Mouse (Mus musculus): ENCODE measurements at regions not wholly inside any gene's neighbourhood (a gene's known extent, or its start where the extent isn't known, plus 50 kb on each side); places are given as distances from the start of the nearest gene placed in this dataset.

- H3K4me1 ChIP-seq (ENCODE audit: control insufficient read depth, insufficient read depth, low read length) = no peaks in the 10 kb centered on the region
- no peak overlapping the region for H3K9ac ChIP-seq (ENCODE audit: low read depth, low read length)
- no peaks in the 10 kb centered on the region for H3K36me3 ChIP-seq (ENCODE audit: control insufficient read depth, insufficient read depth, low read length)
- ATAC-seq (replicated peaks; ENCODE audit: insufficient number of reproducible peaks, low FRiP score, low TSS enrichment) = no peak
- 80% methylated on average over 4 of the region's 4 CpGs for WGBS (ENCODE audit: insufficient replicate concordance)
- no peaks in the 10 kb centered on the region for H3K27me3 ChIP-seq (ENCODE audit: control insufficient read depth, insufficient read depth, low read length)
- H3K4me2 ChIP-seq = no peak overlapping the region
- H3K4me3 ChIP-seq (ENCODE audit: low read depth, low read length) = no peak overlapping the region
- H3K27ac ChIP-seq (ENCODE audit: low read depth, low read length) = no peak overlapping the region
- no peaks in the 10 kb centered on the region for H3K9me3 ChIP-seq (replicated peaks; ENCODE audit: control insufficient read depth, low read length)
Measured at GRCm38 (mm10) chr2:8809609-8810008, 1071.4 kb upstream of the 4930412O13Rik start.

GRCm38 (mm10) chr2:8818127-8818526 is 1062.9 kb upstream of the 4930412O13Rik start:
- no peak overlapping the region for H3K4me3 ChIP-seq (ENCODE audit: low read depth, low read length)
- H3K9me3 ChIP-seq (replicated peaks; ENCODE audit: control insufficient read depth, low read length) = no peaks in the 10 kb centered on the region
- H3K27ac ChIP-seq (ENCODE audit: low read depth, low read length) = no peak overlapping the region
- no peaks in the 10 kb centered on the region for H3K27me3 ChIP-seq (ENCODE audit: control insufficient read depth, insufficient read depth, low read length)
- ATAC-seq (replicated peaks; ENCODE audit: insufficient number of reproducible peaks, low FRiP score, low TSS enrichment) = no peak
- no peaks in the 10 kb centered on the region for H3K4me1 ChIP-seq (ENCODE audit: control insufficient read depth, insufficient read depth, low read length)
- H3K9ac ChIP-seq (ENCODE audit: low read depth, low read length) = no peak overlapping the region
- WGBS (ENCODE audit: insufficient replicate concordance) = 49% methylated on average over 5 of the region's 5 CpGs
- no peak overlapping the region for H3K4me2 ChIP-seq
- H3K36me3 ChIP-seq (ENCODE audit: control insufficient read depth, insufficient read depth, low read length) = no peaks in the 10 kb centered on the region

GRCm38 (mm10) chr2:8825406-8825805 is 1055.6 kb upstream of the 4930412O13Rik start:
- Histone ChIP-seq H3K36me3 (ENCODE audit: control insufficient read depth, insufficient read depth, low read length) (no peaks in the 10 kb centered on the region), H3K27ac (ENCODE audit: low read depth, low read length) (no peak overlapping the region), H3K27me3 (ENCODE audit: control insufficient read depth, insufficient read depth, low read length) (no peaks in the 10 kb centered on the region), H3K4me2 (no peak overlapping the region), H3K4me3 (ENCODE audit: low read depth, low read length) (no peak overlapping the region), H3K9ac (ENCODE audit: low read depth, low read length) (no peak overlapping the region), H3K9me3 (replicated peaks; ENCODE audit: control insufficient read depth, low read length) (no peaks in the 10 kb centered on the region), H3K4me1 (ENCODE audit: control insufficient read depth, insufficient read depth, low read length) (no peaks in the 10 kb centered on the region)
- WGBS (ENCODE audit: insufficient replicate concordance) = 76% methylated on average over 2 of the region's 2 CpGs
- ATAC-seq (replicated peaks; ENCODE audit: insufficient number of reproducible peaks, low FRiP score, low TSS enrichment) = no peak

Data from heart, embryonic 11.5 days (tissue).